Mouse (Mus musculus): Measurements from ENCODE around the gene Trp63.

DNA sequence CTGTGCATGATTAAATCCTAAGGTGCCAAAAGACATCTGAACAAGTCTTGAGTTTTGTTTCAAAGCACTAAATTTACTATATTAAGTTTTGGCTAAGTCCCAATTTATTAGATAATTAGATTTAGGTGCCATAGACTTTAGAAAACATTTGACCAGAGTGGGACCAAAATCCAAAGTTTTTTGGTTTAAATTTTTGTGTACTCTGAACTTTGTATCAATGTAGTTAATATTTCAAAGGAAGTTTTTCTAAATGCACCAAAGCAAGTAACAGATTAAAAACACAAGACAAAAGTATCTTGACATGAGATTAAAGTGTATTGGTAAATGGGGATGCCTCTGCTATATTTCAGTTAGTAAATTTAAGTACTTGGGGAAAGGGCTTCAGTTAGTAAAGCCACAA lies 194.6 kb downstream of the Trp63 start:
- TF ChIP-seq EP300 (IDR thresholded peaks at IDR 0.05) (no peak), CTCF (IDR thresholded peaks at IDR 0.05) (no peak)

All from lung, postnatal 0 days (tissue).